Mouse (Mus musculus) kidney, adult 2 months (tissue): Measurements from ENCODE around the gene Atp5b. TPM values are rescaled to one million over a fixed set of nuclear protein-coding genes. Genes with fewer than 3 reads are reported as not detected.

Experiments
- DNase-seq: peaks from one replicate; pipeline ENCODE4 v3.0.0; 2021
- H3K27ac ChIP-seq: fragments of 200-500 bp; 2 replicates; pipeline ENCODE4 v1.5.1; 2012; ENCODE audit warnings: low read depth, low read length, control low read depth, inconsistent platforms; ENCODE audit not compliant: insufficient read depth
- H3K27me3 ChIP-seq: fragments of 200-500 bp; replicated peaks from 2 replicates; pipeline ENCODE4 v1.6.1; 2012; ENCODE audit warnings: mild to moderate bottlenecking, moderate library complexity, low read length, inconsistent platforms; ENCODE audit not compliant: control insufficient read depth, insufficient read depth
- H3K36me3 ChIP-seq: fragments of 200-500 bp; 2 replicates; pipeline ENCODE4 v1.6.1; 2012; ENCODE audit warnings: mild to moderate bottlenecking, moderate library complexity, low read length, inconsistent platforms; ENCODE audit not compliant: control insufficient read depth, insufficient read depth
- H3K4me1 ChIP-seq: fragments of 200-500 bp; 2 replicates; pipeline ENCODE4 v1.6.1; 2011; ENCODE audit warnings: low read length; ENCODE audit not compliant: control insufficient read depth, insufficient read depth
- H3K4me3 ChIP-seq: fragments of 200-500 bp; 2 replicates; pipeline ENCODE4 v1.5.1; 2011; ENCODE audit warnings: mild to moderate bottlenecking, low read depth, low read length, control low read depth; ENCODE audit not compliant: insufficient read depth
- CTCF ChIP-seq: fragments of 200-500 bp; conservative IDR thresholded peaks from 2 replicates; pipeline ENCODE4 v1.5.1; 2011; ENCODE audit warnings: low read depth, mild to moderate bottlenecking, control low read depth, low read length, moderate library complexity, mixed read lengths; ENCODE audit not compliant: insufficient read depth, insufficient read length
- POLR2A ChIP-seq: fragments of 200-500 bp; IDR thresholded peaks from one replicate; pipeline ENCODE4 v1.6.1; 2011; ENCODE audit warnings: low read depth, low read length, control low read depth
- WGBS: fragments of 180-500 bp; shearing (Covaris S2); methylation state at CpG from one replicate; pipeline ENCODE4 v1.1.7; 2018; 5-methylcytosine and 5-hydroxymethylcytosine counted together
- polyA plus RNA-seq: library from polyadenylated mRNA; depleted of rRNA; stranded (reverse); fragments of >200 nt; gene quantifications from 2 replicates; pipeline ENCODE4 v1.2.3, GENCODE M21; 2012; rRNA removed

Gene Atp5b
- polyA plus RNA-seq, 1 experiment, result 4,550 TPM

GRCm38 (mm10) chr10:128133650-128134332 is 50.7 kb downstream of the Atp5b start:
- 43% methylated on average over 13 of the region's 13 CpGs for WGBS
- peak; percentile 14 for DNase-seq
- H3K27ac ChIP-seq, result no peak overlapping the region

GRCm38 (mm10) chr10:128135374-128135773 is 52.3 kb downstream of the Atp5b start:
- DNase-seq, result no peak
- no peaks in the 10 kb centered on the region for H3K36me3 ChIP-seq
- no peak overlapping the region for H3K27ac ChIP-seq
- H3K27me3 ChIP-seq, result no peaks in the 10 kb centered on the region
- H3K4me3 ChIP-seq, result no peak overlapping the region
- TF ChIP-seq CTCF, result no peak
- no peak for TF ChIP-seq POLR2A
- no peaks in the 10 kb centered on the region for H3K4me1 ChIP-seq
- WGBS, result 89% methylated on average over 6 of the region's 6 CpGs

More at GRCm38 (mm10) chr10:128133650-128134332, 50.7 kb downstream of the Atp5b start:
- Histone ChIP-seq H3K36me3 (no peaks in the 10 kb centered on the region), H3K4me3 (no peak overlapping the region), H3K4me1 (no peaks in the 10 kb centered on the region), H3K27me3 (no peaks in the 10 kb centered on the region)
- TF ChIP-seq POLR2A, result no peak

Other genes starting within 250 kb of the Atp5b start
- gene Rdh19, start 233.3 kb upstream of the Atp5b start, polyA plus RNA-seq, result 1.6 and 2.0 TPM in 2 replicates
- 391 and 483 TPM in 2 replicates for gene Rdh16f2, start 216.8 kb upstream of the Atp5b start, polyA plus RNA-seq
- 0.20 and 0.31 TPM in 2 replicates for gene Rdh7, start 194.5 kb upstream of the Atp5b start, polyA plus RNA-seq
- gene Sdr9c7, start 184.8 kb upstream of the Atp5b start, polyA plus RNA-seq, result 0.13 TPM in 1 of 2 replicates, not detected in the other
- gene Hsd17b6, start 75.7 kb upstream of the Atp5b start, polyA plus RNA-seq, result not detected in 2 replicates
- gene Prim1, start 68.1 kb upstream of the Atp5b start, polyA plus RNA-seq, result 3.4 and 3.6 TPM in 2 replicates
- 195 and 258 TPM in 2 replicates for gene Naca, start 47.7 kb upstream of the Atp5b start, polyA plus RNA-seq
- gene Ptges3, start 24.3 kb upstream of the Atp5b start, polyA plus RNA-seq, result 28.2 and 32.5 TPM in 2 replicates
- gene Baz2a, start 8.3 kb downstream of the Atp5b start, polyA plus RNA-seq, result 21.6 and 22.5 TPM in 2 replicates
- 69.0 and 70.1 TPM in 2 replicates for gene Rbms2, start 97.0 kb downstream of the Atp5b start, polyA plus RNA-seq
- gene Gls2, start 111.2 kb downstream of the Atp5b start, polyA plus RNA-seq, result 0.33 and 0.61 TPM in 2 replicates
- gene Spryd4, start 128.5 kb downstream of the Atp5b start, polyA plus RNA-seq, result 15.5 and 17.3 TPM in 2 replicates
- not detected in 2 replicates for gene Mip, start 142.6 kb downstream of the Atp5b start, polyA plus RNA-seq
- gene Timeless, start 148.8 kb downstream of the Atp5b start, polyA plus RNA-seq, result 2.7 and 3.8 TPM in 2 replicates
- gene Apon, start 170.8 kb downstream of the Atp5b start, polyA plus RNA-seq, result not detected in 2 replicates
- 0.08 and 0.30 TPM in 2 replicates for gene Apof, start 185.4 kb downstream of the Atp5b start, polyA plus RNA-seq
- 18.6 TPM in 2 replicates for gene Stat2, start 187.3 kb downstream of the Atp5b start, polyA plus RNA-seq
- 0.05 and 0.10 TPM in 2 replicates for gene Il23a, start 215.5 kb downstream of the Atp5b start, polyA plus RNA-seq
- 18.1 and 21.1 TPM in 2 replicates for gene Pan2, start 220.1 kb downstream of the Atp5b start, polyA plus RNA-seq
- 90.8 and 118 TPM in 2 replicates for gene Cnpy2, start 239.2 kb downstream of the Atp5b start, polyA plus RNA-seq